Mouse (Mus musculus) limb, embryonic 14.5 days (tissue): ENCODE data around the gene S100a16. TPM values are rescaled to one million over a fixed set of nuclear protein-coding genes. Genes with fewer than 3 reads are reported as not detected.

Experiments used
- ATAC-seq: fragments of 200-750 bp; cut with Nextera tagmentation; 2 replicates; pipeline ENCODE4 v1.8.0; 2017; ENCODE audit warnings: low read depth, moderate number of reproducible peaks, moderate TSS enrichment; ENCODE audit not compliant: low FRiP score
- DNase-seq: peaks from one replicate; pipeline ENCODE4 v3.0.0-alpha.2; 2015; ENCODE audit warnings: low spot score
- H3K27ac ChIP-seq: fragments of 300-500 bp; sonication (generic); replicated peaks from 2 replicates; pipeline ENCODE4 v1.5.1; 2014; ENCODE audit warnings: low read depth, mild to moderate bottlenecking, low read length, moderate library complexity, mixed read lengths
- H3K27me3 ChIP-seq: fragments of 300-500 bp; sonication (generic); 2 replicates; pipeline ENCODE4 v1.6.1; 2014; ENCODE audit warnings: low read length, mixed read lengths; ENCODE audit not compliant: control insufficient read depth, insufficient read depth
- H3K36me3 ChIP-seq: fragments of 300-500 bp; sonication (generic); 2 replicates; pipeline ENCODE4 v1.6.1; 2014; ENCODE audit warnings: mild to moderate bottlenecking, low read length, moderate library complexity, mixed read lengths; ENCODE audit not compliant: control insufficient read depth, insufficient read depth
- H3K4me1 ChIP-seq: fragments of 300-500 bp; sonication (generic); 2 replicates; pipeline ENCODE4 v1.6.1; 2014; ENCODE audit warnings: antibody characterized with exemption, low read length, mixed read lengths; ENCODE audit not compliant: control insufficient read depth, insufficient read depth
- H3K4me2 ChIP-seq: fragments of 300-500 bp; sonication (generic); replicated peaks from 2 replicates; pipeline ENCODE4 v1.6.1; 2014; ENCODE audit warnings: low read depth, mild to moderate bottlenecking, low read length, moderate library complexity; ENCODE audit not compliant: severe bottlenecking
- H3K4me3 ChIP-seq: fragments of 300-500 bp; sonication (generic); replicated peaks from 2 replicates; pipeline ENCODE4 v1.5.1; 2014; ENCODE audit warnings: low read length
- H3K9ac ChIP-seq: fragments of 300-500 bp; sonication (generic); 2 replicates; pipeline ENCODE4 v1.6.1; 2014; ENCODE audit warnings: mild to moderate bottlenecking, low read depth, low read length, moderate library complexity; ENCODE audit not compliant: severe bottlenecking
- H3K9me3 ChIP-seq: fragments of 300-500 bp; sonication (generic); 2 replicates; pipeline ENCODE4 v1.6.1; 2016; ENCODE audit warnings: low read length; ENCODE audit not compliant: control insufficient read depth
- POLR2A ChIP-seq: fragments of 200-500 bp; IDR thresholded peaks from 2 replicates; pipeline ENCODE4 v1.8.0; 2012; ENCODE audit warnings: inconsistent platforms, mild to moderate bottlenecking, moderate library complexity, borderline replicate concordance; ENCODE audit not compliant: insufficient read depth, insufficient read length; ENCODE audit errors: extremely low read depth
- WGBS: fragments of 180-500 bp; shearing (Covaris S2); extraction: QIAGEN DNeasy Blood & Tissue Kit; methylation state at CpG from one replicate; pipeline ENCODE4 v1.1.7; 2014; 5-methylcytosine and 5-hydroxymethylcytosine counted together
- polyA plus RNA-seq, 2 experiments: library from polyadenylated mRNA; depleted of rRNA in 1 of 2; stranded (reverse) in 1 of 2; unstranded in 1 of 2; fragments of >200 nt; fragmentation: Nextera tagmentation in 1 of 2; extraction: Ambion mirVana in 1 of 2; gene quantifications; 2 replicates each; pipeline versions ENCODE4 v1.2.1 to v1.2.3; 2012 to 2014

The S100a16 gene
- polyA plus RNA-seq, 2 experiments: 88.6 to 269 TPM

- no peak overlapping the region for H3K27ac ChIP-seq
- no peaks in the 10 kb centered on the region for H3K9me3 ChIP-seq
- H3K27me3 ChIP-seq: no peaks in the 10 kb centered on the region
- TF ChIP-seq POLR2A: no peak
- no peaks in the 10 kb centered on the region for H3K36me3 ChIP-seq
- H3K4me1 ChIP-seq: peaks cover 11% of the 10 kb centered on the region
- no peak overlapping the region for H3K4me2 ChIP-seq
- no peak overlapping the region for H3K4me3 ChIP-seq
- no peak for ATAC-seq
- 83% methylated on average over 1 of the region's 1 CpGs for whole genome bisulfite sequencing
- DNase-seq: no peak
- no peak overlapping the region for H3K9ac ChIP-seq
These were observed 1.6 kb upstream of the S100a16 start for GRCm38 (mm10) chr3:90535446-90535845.

DNA sequence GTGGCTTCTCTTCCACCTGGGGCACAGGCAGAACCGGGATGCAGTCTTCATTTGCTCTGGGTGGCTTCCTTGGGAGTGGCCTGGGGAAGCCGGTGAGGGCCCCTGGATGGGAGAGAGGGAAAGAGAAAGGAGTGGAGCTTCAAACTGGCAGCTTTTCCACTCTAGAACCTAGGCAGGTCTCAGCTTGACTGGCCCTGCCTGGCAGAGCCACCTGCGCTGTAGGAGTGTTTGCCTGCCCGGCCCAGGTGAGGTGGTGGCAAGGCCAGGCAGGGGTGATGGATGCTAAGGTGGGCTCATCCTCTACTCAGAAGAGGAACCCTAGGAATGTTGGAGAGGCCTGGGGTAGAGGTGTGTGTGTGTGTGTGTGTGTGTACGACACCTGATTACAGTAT lies 847 bp downstream of the S100a16 start:
- Histone ChIP-seq H3K9me3 (no peaks in the 10 kb centered on the region), H3K4me1 (peaks cover 11% of the 10 kb centered on the region), H3K27me3 (no peaks in the 10 kb centered on the region), H3K27ac (no peak overlapping the region), H3K36me3 (no peaks in the 10 kb centered on the region), H3K9ac (peak overlapping the region; percentile 21; the same call in 1 of the 2 replicates), H3K4me2 (peak overlapping the region; percentile 27), H3K4me3 (peak overlapping the region; percentile 10)
- 72% methylated on average over 5 of the region's 5 CpGs for WGBS
- TF ChIP-seq POLR2A: no peak
- ATAC-seq: no peak
- DNase-seq: no peak

- Histone ChIP-seq H3K27ac (0 out of 2 replicates have a peak overlapping the region, but pooled peaks have one; percentile 13), H3K4me2 (no peak overlapping the region), H3K27me3 (no peaks in the 10 kb centered on the region), H3K9me3 (no peaks in the 10 kb centered on the region), H3K9ac (no peak overlapping the region; the same call in 1 of the 2 replicates), H3K4me3 (no peak overlapping the region), H3K36me3 (no peaks in the 10 kb centered on the region), H3K4me1 (peaks cover 11% of the 10 kb centered on the region)
- no peak for TF ChIP-seq POLR2A
- DNase-seq (no peak), ATAC-seq (no peak)
- WGBS: 64% methylated on average over 4 of the region's 4 CpGs
These were observed 3.9 kb downstream of the S100a16 start for GRCm38 (mm10) chr3:90540904-90541303.

- ATAC-seq (peak; percentile 71), DNase-seq (peak; percentile 54)
- TF ChIP-seq POLR2A: no peak
- Histone ChIP-seq H3K27ac (no peak overlapping the region), H3K9ac (no peak overlapping the region), H3K36me3 (no peaks in the 10 kb centered on the region), H3K4me1 (peaks cover 5% of the 10 kb centered on the region; the same call in 1 of the 2 replicates), H3K4me3 (no peak overlapping the region), H3K4me2 (no peak overlapping the region), H3K27me3 (no peaks in the 10 kb centered on the region), H3K9me3 (no peaks in the 10 kb centered on the region)
- 24% methylated on average over 5 of the region's 5 CpGs for WGBS
These were observed 12.8 kb downstream of the S100a16 start for GRCm38 (mm10) chr3:90549676-90550420.

GRCm38 (mm10) chr3:90550421-90550790 lies 13.4 kb downstream of the S100a16 start:
- no peak for TF ChIP-seq POLR2A
- Histone ChIP-seq H3K4me1 (peaks cover 5% of the 10 kb centered on the region; the same call in 1 of the 2 replicates), H3K9me3 (no peaks in the 10 kb centered on the region), H3K27me3 (no peaks in the 10 kb centered on the region), H3K4me3 (no peak overlapping the region), H3K27ac (no peak overlapping the region), H3K36me3 (no peaks in the 10 kb centered on the region), H3K4me2 (no peak overlapping the region), H3K9ac (no peak overlapping the region)
- 73% methylated on average over 2 of the region's 2 CpGs for WGBS
- ATAC-seq: no peak; the same call in 1 of the 2 replicates
- no peak for DNase-seq
